Mouse (Mus musculus) 3T3-L1 (cell line): ENCODE results near the gene Actr5.

Experiments
- DNase-seq: peaks from one replicate; pipeline ENCODE4 v3.0.0-alpha.2; 2015; ENCODE audit warnings: low read depth, low spot score

Gene Actr5

GRCm38 (mm10) chr2:158624718-158625222 lies at the start of gene Actr5:
TSS of gene Actr5 (plus strand) at chr2:158624888.
- DNase-seq: peak; percentile 98

GRCm38 (mm10) chr2:158579979-158580378 lies 44.7 kb upstream of the Actr5 start:
- DNase-seq: no peak

- peak; percentile 70 for DNase-seq
These were observed 39.9 kb upstream of the Actr5 start for GRCm38 (mm10) chr2:158584621-158585358.

- DNase-seq: no peak
These were observed 36.0 kb upstream of the Actr5 start for GRCm38 (mm10) chr2:158588524-158589271.

- no peak for DNase-seq
These were observed 34.2 kb upstream of the Actr5 start for GRCm38 (mm10) chr2:158590495-158590894.

- DNase-seq: no peak
These were observed 33.4 kb upstream of the Actr5 start for GRCm38 (mm10) chr2:158591286-158591685.

- no peak for DNase-seq
These were observed 31.3 kb upstream of the Actr5 start for GRCm38 (mm10) chr2:158593371-158593770.

- no peak for DNase-seq
These were observed 29.6 kb upstream of the Actr5 start for GRCm38 (mm10) chr2:158595103-158595502.

GRCm38 (mm10) chr2:158595577-158595976 lies 29.1 kb upstream of the Actr5 start:
- no peak for DNase-seq

- DNase-seq: no peak
These were observed 27.9 kb upstream of the Actr5 start for GRCm38 (mm10) chr2:158596803-158597202.

- DNase-seq: no peak
These were observed 24.2 kb upstream of the Actr5 start for GRCm38 (mm10) chr2:158600517-158600916.

- no peak for DNase-seq
These were observed 23.4 kb upstream of the Actr5 start for GRCm38 (mm10) chr2:158601326-158601725.

- DNase-seq: no peak
These were observed 22.0 kb upstream of the Actr5 start for GRCm38 (mm10) chr2:158602663-158603062.

- peak; percentile 16 for DNase-seq
These were observed 18.1 kb upstream of the Actr5 start for GRCm38 (mm10) chr2:158606511-158606964.

- no peak for DNase-seq
These were observed 15.0 kb upstream of the Actr5 start for GRCm38 (mm10) chr2:158609681-158610080.

GRCm38 (mm10) chr2:158610488-158611325 lies 14.0 kb upstream of the Actr5 start, which contains the start of gene Slc32a1:
TSS of gene Slc32a1 (plus strand) at chr2:158610767.
- no peak for DNase-seq

GRCm38 (mm10) chr2:158611326-158611719 lies 13.4 kb upstream of the Actr5 start:
- DNase-seq: no peak

- no peak for DNase-seq
These were observed 12.7 kb upstream of the Actr5 start for GRCm38 (mm10) chr2:158611726-158612670.

- DNase-seq: no peak
These were observed 11.9 kb upstream of the Actr5 start for GRCm38 (mm10) chr2:158612671-158613250.
